19 mouse cellular contexts compared by ENCODE assay signal in the genomic region with DNA sequence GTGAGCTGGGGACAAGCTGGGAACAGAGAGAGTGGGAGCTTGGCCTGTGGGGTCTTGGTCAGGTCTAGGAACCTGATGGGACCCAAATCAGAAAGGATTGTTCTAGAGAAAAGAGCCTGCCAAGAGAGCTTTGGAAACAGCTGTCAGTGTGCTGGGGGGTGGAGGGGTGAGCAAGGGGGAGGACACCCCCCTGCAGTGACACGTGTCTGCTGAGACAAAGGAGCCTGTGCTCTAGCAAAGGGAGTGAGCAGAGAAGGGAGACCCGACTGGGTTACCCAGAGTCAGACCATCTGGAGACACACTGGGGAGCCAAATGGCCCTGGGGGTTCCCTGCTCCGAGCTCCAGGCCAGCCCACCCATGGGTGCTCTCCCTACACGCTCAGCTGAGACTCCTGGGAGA. TPM values are rescaled to one million over a fixed set of nuclear protein-coding genes. Genes with fewer than 3 reads are reported as not detected.
DNase-seq lines count a peak whose midpoint lies in the region; ATAC-seq lines count a peak whose summit lies in the region.
"Had no signal": no experiment of that assay in that cellular context is flagged by ENCODE, and none has a peak within 500 bp of the region (broad histone marks: within the 10 kb centered on the region; RNA-seq: fewer than 3 reads in every experiment).

No protein-coding gene starts in this region.

- H3K4me1 ChIP-seq in neural tube, embryonic 13.5 days (replicated peaks): peaks cover 45% of the 10 kb centered on the region
- H3K4me1 ChIP-seq in forebrain, embryonic 13.5 days: peaks cover 22% of the 10 kb centered on the region
- no peaks in the 10 kb centered on the region for H3K4me1 ChIP-seq in midbrain, embryonic 14.5 days (ENCODE audit: control insufficient read depth, insufficient read depth, low read length)
- H3K4me1 ChIP-seq in heart, embryonic 11.5 days (ENCODE audit: control insufficient read depth, insufficient read depth, low read length): no peaks in the 10 kb centered on the region; the same call in 1 of the 2 replicates

- ATAC-seq in neural tube, embryonic 13.5 days (ENCODE audit: low read depth): peak; percentile 44; the same call in 1 of the 2 replicates
- ATAC-seq in forebrain, embryonic 13.5 days: peak; percentile 78
- no peak for ATAC-seq in midbrain, embryonic 14.5 days (ENCODE audit: low FRiP score, low TSS enrichment)
- ATAC-seq in heart, embryonic 11.5 days (replicated peaks; ENCODE audit: insufficient number of reproducible peaks, low FRiP score, low TSS enrichment): no peak
- ATAC-seq: intestine, postnatal 0 days had no signal

- no peak overlapping the region for H3K4me3 ChIP-seq in neural tube, embryonic 13.5 days
- H3K4me3 ChIP-seq in forebrain, embryonic 13.5 days: no peak overlapping the region
- no peak overlapping the region for H3K4me3 ChIP-seq in midbrain, embryonic 14.5 days (replicated peaks; ENCODE audit: low read depth, low read length)
- H3K4me3 ChIP-seq in heart, embryonic 11.5 days (ENCODE audit: low read depth, low read length): no peak overlapping the region
- H3K4me3 ChIP-seq: embryonic facial prominence, embryonic 15.5 days; heart, adult 2 months; left cerebral cortex, adult 2 months; neural tube, embryonic 12.5 days had no signal

- WGBS in neural tube, embryonic 13.5 days: 26% methylated on average over 4 of the region's 4 CpGs
- 43% methylated on average over 4 of the region's 4 CpGs for WGBS in forebrain, embryonic 13.5 days
- 43% methylated on average over 4 of the region's 4 CpGs for WGBS in midbrain, embryonic 14.5 days
- 60% methylated on average over 4 of the region's 4 CpGs for WGBS in heart, embryonic 11.5 days (ENCODE audit: insufficient replicate concordance)

- H3K36me3 ChIP-seq in neural tube, embryonic 13.5 days: peaks cover 59% of the 10 kb centered on the region
- peaks cover 80% of the 10 kb centered on the region for H3K36me3 ChIP-seq in forebrain, embryonic 13.5 days (ENCODE audit: poor library complexity, severe bottlenecking)
- peaks cover 62% of the 10 kb centered on the region for H3K36me3 ChIP-seq in midbrain, embryonic 14.5 days (ENCODE audit: control insufficient read depth, insufficient read depth, low read length)
- no peaks in the 10 kb centered on the region for H3K36me3 ChIP-seq in heart, embryonic 11.5 days (ENCODE audit: control insufficient read depth, insufficient read depth, low read length)
- H3K36me3 ChIP-seq: embryonic facial prominence, embryonic 15.5 days had no signal

- peak; percentile 41 for DNase-seq in kidney, postnatal 10 days
- DNase-seq in kidney, adult 9 months: no peak
- no peak for DNase-seq in neural tube, embryonic 10.5 days (ENCODE audit: extremely low spot score, low spot score)
- no peak for DNase-seq in midbrain, embryonic 14.5 days
- no peak for DNase-seq in kidney, adult 18-20 months
- DNase-seq: B cell, adult 2 months; cerebellum, adult 11 months; heart, adult 2 months; heart, postnatal 14 days; liver; lung, adult 2 months; thymus, adult 2 months had no signal

- H3K9me3 ChIP-seq in neural tube, embryonic 13.5 days: no peaks in the 10 kb centered on the region
- no peaks in the 10 kb centered on the region for H3K9me3 ChIP-seq in forebrain, embryonic 13.5 days (replicated peaks)
- no peaks in the 10 kb centered on the region for H3K9me3 ChIP-seq in midbrain, embryonic 14.5 days (ENCODE audit: control insufficient read depth, low read length)
- no peaks in the 10 kb centered on the region for H3K9me3 ChIP-seq in heart, embryonic 11.5 days (replicated peaks; ENCODE audit: control insufficient read depth, low read length)
- H3K9me3 ChIP-seq: embryonic facial prominence, embryonic 15.5 days; neural tube, embryonic 12.5 days had no signal

- H3K9ac ChIP-seq in neural tube, embryonic 13.5 days: no peak overlapping the region
- no peak overlapping the region; the same call in 1 of the 2 replicates for H3K9ac ChIP-seq in forebrain, embryonic 13.5 days
- H3K9ac ChIP-seq in midbrain, embryonic 14.5 days (replicated peaks; ENCODE audit: low read length): no peak overlapping the region
- no peak overlapping the region for H3K9ac ChIP-seq in heart, embryonic 11.5 days (ENCODE audit: low read depth, low read length)
- H3K9ac ChIP-seq: embryonic facial prominence, embryonic 15.5 days; neural tube, embryonic 12.5 days had no signal

- H3K4me2 ChIP-seq in neural tube, embryonic 13.5 days: no peak overlapping the region
- H3K4me2 ChIP-seq in forebrain, embryonic 13.5 days: no peak overlapping the region
- H3K4me2 ChIP-seq in midbrain, embryonic 14.5 days (ENCODE audit: low read length): no peak overlapping the region
- H3K4me2 ChIP-seq in heart, embryonic 11.5 days: no peak overlapping the region
- H3K4me2 ChIP-seq: embryonic facial prominence, embryonic 15.5 days; neural tube, embryonic 12.5 days had no signal

- peak overlapping the region; percentile 77 for H3K27ac ChIP-seq in neural tube, embryonic 13.5 days (replicated peaks)
- H3K27ac ChIP-seq in forebrain, embryonic 13.5 days: peak overlapping the region; percentile 79
- 0 out of 2 replicates have a peak overlapping the region, but pooled peaks have one; percentile 5 for H3K27ac ChIP-seq in midbrain, embryonic 14.5 days (replicated peaks; ENCODE audit: low read depth, low read length)
- no peak overlapping the region for H3K27ac ChIP-seq in heart, embryonic 11.5 days (ENCODE audit: low read depth, low read length)
- H3K27ac ChIP-seq: embryonic facial prominence, embryonic 15.5 days; heart, adult 2 months; left cerebral cortex, adult 2 months; neural tube, embryonic 12.5 days had no signal

- no peaks in the 10 kb centered on the region for H3K27me3 ChIP-seq in neural tube, embryonic 13.5 days
- H3K27me3 ChIP-seq in forebrain, embryonic 13.5 days: no peaks in the 10 kb centered on the region
- no peaks in the 10 kb centered on the region for H3K27me3 ChIP-seq in midbrain, embryonic 14.5 days (ENCODE audit: control insufficient read depth, insufficient read depth, low read length)
- no peaks in the 10 kb centered on the region for H3K27me3 ChIP-seq in heart, embryonic 11.5 days (ENCODE audit: control insufficient read depth, insufficient read depth, low read length)
- H3K27me3 ChIP-seq: embryonic facial prominence, embryonic 15.5 days; neural tube, embryonic 12.5 days had no signal

RNA-seq across cellular contexts. Expression of gene Mgat5b, which starts 54.2 kb away (rescaled TPM):
- polyA plus RNA-seq in neural tube, embryonic 13.5 days (2015; fragmentation: Nextera tagmentation; extraction: Ambion mirVana): 28.4 and 28.5 TPM in 2 replicates
- 18.5 and 19.8 TPM in 2 replicates for polyA plus RNA-seq in forebrain, embryonic 13.5 days (2015; fragmentation: Nextera tagmentation; extraction: Ambion mirVana)
- 24.2 and 31.4 TPM in 2 replicates for polyA plus RNA-seq in midbrain, embryonic 14.5 days (2014; fragmentation: Nextera tagmentation; extraction: Ambion mirVana)
- polyA plus RNA-seq in heart, embryonic 11.5 days (2014; fragmentation: Nextera tagmentation; extraction: Ambion mirVana): 0.29 and 0.66 TPM in 2 replicates

Comparison
In these comparisons a context has a peak if more than half of its experiments do, and no peak if none do; other contexts are left out.
1. ATAC-seq: peak in neural tube, embryonic 13.5 days (single experiment) and forebrain, embryonic 13.5 days (single experiment); none in midbrain, embryonic 14.5 days (single experiment) and heart, embryonic 11.5 days (single experiment).
2. RNA of gene Mgat5b, which starts 54.2 kb away (polyA plus RNA-seq): 28.4 to 28.5 TPM in neural tube, embryonic 13.5 days, 24.2 to 31.4 TPM in midbrain, embryonic 14.5 days and 18.5 to 19.8 TPM in forebrain, embryonic 13.5 days; 0.29 to 0.66 TPM in heart, embryonic 11.5 days; every median in the first group is over 10 times any median in the second.